Mouse (Mus musculus): ENCODE data around the gene Gm8453.
"Not testable (repeated sequence)": the region's sequence is repeated elsewhere in the genome, so short reads cannot be mapped to it uniquely, and the experiment has no call there.

GRCm38 (mm10) chr7:22189077-22189476, 40.2 kb downstream of the Gm8453 start, which contains the start of gene Vmn1r143:
- TF ChIP-seq EP300, CTCF (IDR thresholded peaks at IDR 0.05): not testable (repeated sequence)
